Mouse (Mus musculus) embryonic facial prominence, embryonic 15.5 days (tissue): Measurements from ENCODE around the gene Hmgcs1. TPM values are rescaled to one million over a fixed set of nuclear protein-coding genes. Genes with fewer than 3 reads are reported as not detected.
"Not testable (repeated sequence)": the region's sequence is repeated elsewhere in the genome, so short reads cannot be mapped to it uniquely, and the experiment has no call there.

Experiments used
- ATAC-seq: fragments of 200-750 bp; cut with Nextera tagmentation; 2 replicates; pipeline ENCODE4 v1.8.0; 2017; ENCODE audit warnings: low read depth, moderate TSS enrichment; ENCODE audit not compliant: insufficient number of reproducible peaks, low FRiP score, low TSS enrichment
- H3K27ac ChIP-seq: fragments of 300-500 bp; sonication (generic); replicated peaks from 2 replicates; pipeline ENCODE4 v1.5.1; 2015; ENCODE audit warnings: mild to moderate bottlenecking, inconsistent platforms
- H3K27me3 ChIP-seq: fragments of 300-500 bp; sonication (generic); 2 replicates; pipeline ENCODE4 v1.6.1; 2015; ENCODE audit warnings: inconsistent platforms
- H3K36me3 ChIP-seq: fragments of 300-500 bp; sonication (generic); 2 replicates; pipeline ENCODE4 v1.6.1; 2015; ENCODE audit warnings: mild to moderate bottlenecking, inconsistent platforms
- H3K4me1 ChIP-seq: fragments of 300-500 bp; sonication (generic); 2 replicates; pipeline ENCODE4 v1.6.1; 2015; ENCODE audit warnings: inconsistent platforms
- H3K4me2 ChIP-seq: fragments of 300-500 bp; sonication (generic); replicated peaks from 2 replicates; pipeline ENCODE4 v1.6.1; 2015; ENCODE audit warnings: mild to moderate bottlenecking, inconsistent platforms
- H3K4me3 ChIP-seq: fragments of 300-500 bp; sonication (generic); replicated peaks from 2 replicates; pipeline ENCODE4 v1.5.1; 2015; ENCODE audit warnings: mild to moderate bottlenecking, inconsistent platforms
- H3K9ac ChIP-seq: fragments of 300-500 bp; sonication (generic); 2 replicates; pipeline ENCODE4 v1.6.1; 2015; ENCODE audit warnings: inconsistent platforms
- H3K9me3 ChIP-seq: fragments of 300-500 bp; sonication (generic); replicated peaks from 2 replicates; pipeline ENCODE4 v1.6.1; 2016; ENCODE audit warnings: inconsistent platforms
- WGBS: fragments of 180-500 bp; shearing (Covaris S2); methylation state at CpG from one replicate; pipeline ENCODE4 v1.1.7; 2015; 5-methylcytosine and 5-hydroxymethylcytosine counted together
- polyA plus RNA-seq: library from polyadenylated mRNA; unstranded; fragments of >200 nt; fragmentation: Nextera tagmentation; extraction: Ambion mirVana; gene quantifications from 2 replicates; pipeline ENCODE4 v1.2.1, GENCODE M21; 2015

Gene Hmgcs1
- 119 and 128 TPM in 2 replicates for polyA plus RNA-seq

DNA sequence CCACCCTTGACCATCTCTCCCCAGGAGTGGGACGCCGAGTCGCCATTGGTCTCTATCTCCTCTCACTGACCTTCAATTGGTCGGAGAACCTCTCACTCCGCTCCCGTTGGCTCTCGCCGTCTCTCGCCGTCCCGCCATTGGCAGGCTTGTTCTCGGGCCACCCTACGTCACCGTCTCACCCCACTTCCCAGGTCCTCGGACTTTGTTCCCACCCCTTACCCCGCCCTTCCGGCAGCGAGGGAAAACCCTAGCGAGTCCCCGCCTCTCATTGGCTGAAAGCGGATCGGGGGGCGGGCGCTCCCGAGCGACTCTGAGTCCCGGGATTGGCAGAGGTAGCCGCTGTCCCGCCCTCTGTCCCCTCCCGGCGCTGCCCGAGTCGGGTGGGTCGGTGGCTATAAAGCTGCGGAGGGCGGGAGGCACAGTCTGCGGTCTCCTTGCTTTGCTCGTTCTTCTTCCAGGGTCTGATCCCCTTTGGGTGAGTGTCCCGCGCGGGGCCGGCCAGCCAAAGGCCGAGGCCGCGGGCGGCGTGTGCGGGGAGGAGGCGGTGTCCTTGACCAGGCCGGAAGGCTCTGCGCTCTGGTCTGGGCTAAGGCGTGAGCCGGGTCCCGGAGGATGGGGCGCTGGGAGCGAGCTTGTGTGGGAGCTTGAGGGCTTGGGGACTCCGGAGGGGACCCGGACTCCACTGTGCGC lies at the start of gene Hmgcs1:
Hmgcs1 (plus strand) TSS at position 341 of the 690 bp plus-strand sequence.
- WGBS = under 1% methylated on average over 59 of the region's 59 CpGs

DNA sequence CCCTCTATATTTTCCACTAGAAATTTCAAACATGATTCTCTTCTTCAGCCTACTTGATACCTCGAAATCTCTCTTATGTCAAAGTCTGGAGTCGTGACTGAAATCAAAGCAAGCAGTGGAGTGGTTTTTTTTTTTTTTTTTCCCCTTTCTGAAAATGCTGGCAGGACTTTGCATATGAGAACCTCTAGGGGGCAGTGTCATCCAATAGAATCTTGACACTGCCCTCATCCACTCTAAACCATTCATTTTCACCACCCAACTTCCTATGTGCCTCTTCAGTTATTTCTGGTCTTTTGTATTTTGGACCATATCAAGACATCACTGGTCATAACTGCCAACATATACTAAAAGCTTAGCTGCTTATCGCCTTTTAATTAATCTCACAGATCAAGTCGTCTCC lies 49.7 kb upstream of the Hmgcs1 start:
- no peak for ATAC-seq
- WGBS = 38% methylated on average over 4 of the region's 4 CpGs
- Histone ChIP-seq H3K4me2 (no peak overlapping the region), H3K9ac (no peak overlapping the region), H3K4me3 (no peak overlapping the region), H3K27ac (no peak overlapping the region), H3K4me1 (no peaks in the 10 kb centered on the region), H3K9me3 (no peaks in the 10 kb centered on the region), H3K36me3 (no peaks in the 10 kb centered on the region), H3K27me3 (no peaks in the 10 kb centered on the region)

More for the DNA sequence above, at the start of gene Hmgcs1:
- Histone ChIP-seq H3K4me3 (peak within 1 kb of the TSS; percentile 77), H3K9ac (peak within 1 kb of the TSS; percentile 84), H3K9me3 (no peaks in the 10 kb centered on the region), H3K27ac (peak within 1 kb of the TSS; percentile 99), H3K27me3 (no peaks in the 10 kb centered on the region), H3K4me2 (peak within 1 kb of the TSS; percentile 71), H3K4me1 (peaks cover 21% of the 10 kb centered on the region), H3K36me3 (no peaks in the 10 kb centered on the region)
- ATAC-seq = peak; percentile 100

DNA sequence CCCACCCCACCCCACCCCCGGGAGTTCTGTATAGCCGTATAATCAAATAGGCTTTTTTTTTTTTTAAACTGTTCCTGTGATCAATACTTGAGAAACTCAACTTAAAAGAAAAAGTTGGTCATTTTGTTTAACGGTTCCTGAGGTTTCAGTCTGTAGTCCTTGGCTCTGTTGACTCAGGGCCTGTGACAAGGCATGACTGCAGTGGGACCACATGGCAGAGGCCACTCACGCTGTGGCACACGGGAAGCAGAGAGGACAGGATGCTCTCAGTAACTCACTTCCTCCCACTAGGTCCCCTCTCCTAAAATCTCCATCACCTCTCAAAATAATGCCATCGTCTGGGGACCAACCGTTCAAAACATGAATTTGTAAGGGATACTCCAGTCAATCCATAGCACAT lies 49.0 kb upstream of the Hmgcs1 start:
- H3K4me1 ChIP-seq = no peaks in the 10 kb centered on the region
- no peak overlapping the region for H3K4me2 ChIP-seq
- ATAC-seq = no peak
- no peaks in the 10 kb centered on the region for H3K9me3 ChIP-seq
- no peak overlapping the region for H3K4me3 ChIP-seq
- 77% methylated on average over 7 of the region's 7 CpGs for WGBS
- no peak overlapping the region for H3K9ac ChIP-seq
- H3K27me3 ChIP-seq = no peaks in the 10 kb centered on the region
- no peaks in the 10 kb centered on the region for H3K36me3 ChIP-seq
- no peak overlapping the region for H3K27ac ChIP-seq

DNA sequence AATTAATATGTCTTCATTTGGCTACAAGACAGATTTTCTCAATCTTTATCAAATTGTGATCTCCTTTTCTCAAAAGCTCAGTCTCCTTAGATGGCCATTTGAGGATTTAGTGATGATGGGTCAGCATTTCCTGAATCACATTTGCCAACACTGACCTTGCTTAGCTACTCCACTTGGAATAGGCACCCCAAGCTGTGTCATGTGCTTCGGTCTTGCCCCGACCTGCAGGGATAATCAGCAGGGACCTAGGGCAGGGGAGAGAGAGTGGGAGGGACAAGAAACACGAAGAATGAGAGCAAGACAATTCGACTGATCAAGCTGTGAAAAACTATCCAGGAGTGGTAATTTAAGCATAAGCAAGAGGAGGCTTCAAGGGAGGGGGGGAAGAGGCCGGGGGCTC lies 45.4 kb upstream of the Hmgcs1 start:
- ATAC-seq = no peak
- H3K9ac ChIP-seq = no peak overlapping the region
- H3K9me3 ChIP-seq = no peaks in the 10 kb centered on the region
- 52% methylated on average over 5 of the region's 5 CpGs for WGBS
- no peaks in the 10 kb centered on the region for H3K4me1 ChIP-seq
- H3K4me2 ChIP-seq = no peak overlapping the region
- H3K4me3 ChIP-seq = no peak overlapping the region
- H3K27ac ChIP-seq = no peak overlapping the region
- H3K27me3 ChIP-seq = no peaks in the 10 kb centered on the region
- H3K36me3 ChIP-seq = no peaks in the 10 kb centered on the region

- no peak for ATAC-seq
- 89% methylated on average over 1 of the region's 1 CpGs for WGBS
- no peaks in the 10 kb centered on the region for H3K27me3 ChIP-seq
Measured at GRCm38 (mm10) chr13:119646511-119646910, 43.7 kb upstream of the Hmgcs1 start.

DNA sequence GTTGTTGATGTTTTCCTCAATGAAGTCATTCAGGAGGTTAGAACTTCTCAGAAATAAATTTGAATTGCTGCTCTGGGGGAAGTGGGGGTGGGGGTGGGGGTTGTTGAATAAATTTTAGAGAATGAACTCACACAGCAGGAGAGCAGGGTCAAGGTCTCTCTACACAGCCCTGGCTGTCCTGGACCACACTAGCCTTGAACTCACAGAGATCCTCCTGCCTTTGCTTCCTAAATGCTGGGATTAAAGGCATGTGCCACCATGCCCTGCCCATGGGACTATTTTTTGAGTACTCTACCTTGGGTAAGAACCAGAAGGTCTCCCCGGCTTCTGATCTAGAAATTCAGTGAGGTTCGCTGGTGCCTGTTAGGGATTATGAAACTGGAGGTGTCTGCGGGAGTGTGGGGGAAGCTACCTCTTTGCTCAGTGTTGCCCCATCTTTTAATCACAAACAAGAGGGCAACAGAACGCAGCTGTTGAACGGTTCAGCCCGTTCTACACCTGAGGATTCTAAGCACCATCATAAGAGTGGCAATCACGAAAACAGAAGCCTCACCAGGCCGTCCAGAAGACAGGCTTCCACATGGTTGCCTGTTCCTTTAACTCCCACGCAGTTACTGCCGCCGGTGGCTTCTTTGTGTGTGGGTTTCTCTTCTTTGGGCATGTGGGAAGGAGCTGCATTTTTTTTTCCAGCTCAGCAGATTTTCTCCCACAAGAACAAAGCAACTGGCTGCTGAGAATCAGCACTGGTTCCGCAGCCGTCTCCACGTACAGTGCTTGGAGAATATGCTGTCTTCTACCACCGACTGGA lies 41.1 kb upstream of the Hmgcs1 start:
- H3K36me3 ChIP-seq = no peaks in the 10 kb centered on the region
- no peak overlapping the region for H3K4me2 ChIP-seq
- H3K27ac ChIP-seq = no peak overlapping the region
- no peak for ATAC-seq
- H3K27me3 ChIP-seq = no peaks in the 10 kb centered on the region
- H3K4me3 ChIP-seq = no peak overlapping the region
- no peaks in the 10 kb centered on the region for H3K4me1 ChIP-seq
- WGBS = 46% methylated on average over 15 of the region's 15 CpGs
- H3K9me3 ChIP-seq = no peaks in the 10 kb centered on the region
- H3K9ac ChIP-seq = no peak overlapping the region

More at GRCm38 (mm10) chr13:119646511-119646910, 43.7 kb upstream of the Hmgcs1 start:
- Histone ChIP-seq H3K9ac (no peak overlapping the region), H3K9me3 (no peaks in the 10 kb centered on the region), H3K4me3 (no peak overlapping the region), H3K27ac (no peak overlapping the region), H3K4me1 (no peaks in the 10 kb centered on the region), H3K36me3 (no peaks in the 10 kb centered on the region), H3K4me2 (no peak overlapping the region)

DNA sequence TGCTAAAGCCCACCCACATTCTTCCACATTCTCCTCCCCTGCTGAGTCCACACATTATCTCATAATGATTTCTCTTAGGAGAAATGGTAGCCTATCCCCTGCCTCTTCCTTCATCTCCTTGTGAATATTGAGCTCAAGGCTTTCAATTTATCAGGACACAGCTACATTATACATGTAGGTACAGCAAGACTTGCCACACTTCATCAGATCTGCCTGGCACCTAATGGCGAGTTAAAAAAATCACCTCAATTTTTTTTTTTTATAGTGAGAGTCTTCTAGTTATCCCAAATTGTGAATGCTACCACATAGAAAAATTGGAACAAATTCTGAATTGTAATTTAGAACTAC lies 40.5 kb upstream of the Hmgcs1 start:
- Histone ChIP-seq H3K4me3 (no peak overlapping the region), H3K27me3 (no peaks in the 10 kb centered on the region), H3K9me3 (no peaks in the 10 kb centered on the region), H3K27ac (no peak overlapping the region), H3K4me2 (no peak overlapping the region), H3K36me3 (no peaks in the 10 kb centered on the region), H3K9ac (no peak overlapping the region), H3K4me1 (no peaks in the 10 kb centered on the region)
- 83% methylated on average over 1 of the region's 1 CpGs for WGBS
- no peak for ATAC-seq

GRCm38 (mm10) chr13:119654734-119655133 lies 35.4 kb upstream of the Hmgcs1 start:
- Histone ChIP-seq H3K27me3 (no peaks in the 10 kb centered on the region), H3K9me3 (no peaks in the 10 kb centered on the region)
- WGBS = 88% methylated on average over 2 of the region's 2 CpGs

GRCm38 (mm10) chr13:119656246-119656645 lies 33.9 kb upstream of the Hmgcs1 start:
- no peak overlapping the region for H3K27ac ChIP-seq
- H3K9ac ChIP-seq = no peak overlapping the region
- no peaks in the 10 kb centered on the region for H3K36me3 ChIP-seq
- H3K4me2 ChIP-seq = no peak overlapping the region
- WGBS = 76% methylated on average over 2 of the region's 2 CpGs
- H3K4me1 ChIP-seq = no peaks in the 10 kb centered on the region
- no peak overlapping the region for H3K4me3 ChIP-seq
- no peaks in the 10 kb centered on the region for H3K27me3 ChIP-seq
- no peak for ATAC-seq
- no peaks in the 10 kb centered on the region for H3K9me3 ChIP-seq

More at GRCm38 (mm10) chr13:119654734-119655133, 35.4 kb upstream of the Hmgcs1 start:
- no peak overlapping the region for H3K27ac ChIP-seq
- H3K4me2 ChIP-seq = no peak overlapping the region
- no peak overlapping the region for H3K4me3 ChIP-seq
- H3K9ac ChIP-seq = no peak overlapping the region
- no peaks in the 10 kb centered on the region for H3K36me3 ChIP-seq
- no peaks in the 10 kb centered on the region for H3K4me1 ChIP-seq
- ATAC-seq = no peak

DNA sequence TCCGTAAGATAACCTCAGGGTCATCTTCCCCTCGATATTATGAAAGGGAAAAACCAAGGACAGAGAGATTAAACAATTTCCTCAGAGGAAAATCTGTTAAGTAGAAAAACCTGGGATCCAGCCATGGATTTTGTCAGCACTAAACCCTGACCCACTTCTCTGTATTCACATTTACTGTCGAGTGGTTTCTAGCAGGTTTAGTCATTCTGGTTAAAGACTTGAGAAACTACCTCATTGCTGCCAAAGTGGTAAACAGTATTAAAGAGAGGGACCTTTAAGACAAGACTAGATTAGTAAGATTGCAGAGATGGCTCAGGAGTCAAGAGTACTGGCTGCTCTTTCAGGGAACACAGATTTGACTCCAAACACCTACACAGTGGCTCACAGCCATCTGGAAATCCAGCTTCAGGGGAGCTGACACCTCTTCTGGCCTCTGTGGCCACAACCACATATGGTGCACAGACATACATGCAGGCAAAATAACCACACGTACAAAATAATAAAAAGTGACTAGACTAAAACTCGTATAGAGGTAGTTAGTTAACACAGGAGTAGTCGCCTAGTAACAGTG lies 33.2 kb upstream of the Hmgcs1 start:
- H3K27me3 ChIP-seq = no peaks in the 10 kb centered on the region
- no peak overlapping the region for H3K9ac ChIP-seq
- H3K4me1 ChIP-seq = no peaks in the 10 kb centered on the region
- H3K27ac ChIP-seq = no peak overlapping the region
- H3K4me2 ChIP-seq = no peak overlapping the region
- ATAC-seq = no peak
- no peak overlapping the region for H3K4me3 ChIP-seq
- H3K36me3 ChIP-seq = no peaks in the 10 kb centered on the region
- H3K9me3 ChIP-seq = no peaks in the 10 kb centered on the region
- WGBS = 62% methylated on average over 6 of the region's 6 CpGs

- ATAC-seq, H3K4me1 ChIP-seq, H3K4me2 ChIP-seq, H3K36me3 ChIP-seq, H3K27ac ChIP-seq, H3K9me3 ChIP-seq, H3K27me3 ChIP-seq, H3K4me3 ChIP-seq, H3K9ac ChIP-seq: not testable (repeated sequence)
- 61% methylated on average over 7 of the region's 9 CpGs for WGBS
Measured at GRCm38 (mm10) chr13:119661420-119661819, 28.8 kb upstream of the Hmgcs1 start.
